Mouse (Mus musculus): ENCODE measurements around the gene Lmo2.

DNA sequence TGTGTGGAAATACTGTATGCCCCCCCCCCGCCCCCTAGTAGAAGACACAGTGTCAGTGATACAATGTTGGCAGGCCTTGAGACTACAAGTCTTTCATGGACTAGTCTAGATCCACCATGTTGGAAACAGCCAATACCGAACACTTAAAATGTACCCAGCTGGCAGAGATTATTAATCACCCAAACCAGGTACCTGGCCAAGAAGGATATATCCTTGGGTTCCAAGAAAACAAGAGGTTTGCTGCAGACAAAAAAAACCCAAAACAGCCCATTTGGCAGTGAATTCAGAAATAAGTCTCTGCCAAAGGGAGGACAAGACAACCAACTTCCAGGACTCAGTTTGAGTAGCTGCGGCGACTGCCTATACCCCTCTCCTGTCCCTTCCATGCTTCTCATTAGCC, 66.9 kb downstream of the Lmo2 start:
- TF ChIP-seq CTCF (IDR thresholded peaks at IDR 0.05; ENCODE audit: low read depth) (no peak), EP300 (IDR thresholded peaks at IDR 0.05; ENCODE audit: low read depth) (no peak)
